Mouse (Mus musculus) urinary bladder, postnatal 14 days (tissue): Measurements from ENCODE around the gene Srsf12.
A peak's percentile ranks its signal among the peaks of the same experiment; 100 is the strongest.

ENCODE experiments used
- DNase-seq: peaks from one replicate; pipeline ENCODE4 v3.0.0; 2021; ENCODE audit warnings: low spot score

Srsf12 gene

DNA sequence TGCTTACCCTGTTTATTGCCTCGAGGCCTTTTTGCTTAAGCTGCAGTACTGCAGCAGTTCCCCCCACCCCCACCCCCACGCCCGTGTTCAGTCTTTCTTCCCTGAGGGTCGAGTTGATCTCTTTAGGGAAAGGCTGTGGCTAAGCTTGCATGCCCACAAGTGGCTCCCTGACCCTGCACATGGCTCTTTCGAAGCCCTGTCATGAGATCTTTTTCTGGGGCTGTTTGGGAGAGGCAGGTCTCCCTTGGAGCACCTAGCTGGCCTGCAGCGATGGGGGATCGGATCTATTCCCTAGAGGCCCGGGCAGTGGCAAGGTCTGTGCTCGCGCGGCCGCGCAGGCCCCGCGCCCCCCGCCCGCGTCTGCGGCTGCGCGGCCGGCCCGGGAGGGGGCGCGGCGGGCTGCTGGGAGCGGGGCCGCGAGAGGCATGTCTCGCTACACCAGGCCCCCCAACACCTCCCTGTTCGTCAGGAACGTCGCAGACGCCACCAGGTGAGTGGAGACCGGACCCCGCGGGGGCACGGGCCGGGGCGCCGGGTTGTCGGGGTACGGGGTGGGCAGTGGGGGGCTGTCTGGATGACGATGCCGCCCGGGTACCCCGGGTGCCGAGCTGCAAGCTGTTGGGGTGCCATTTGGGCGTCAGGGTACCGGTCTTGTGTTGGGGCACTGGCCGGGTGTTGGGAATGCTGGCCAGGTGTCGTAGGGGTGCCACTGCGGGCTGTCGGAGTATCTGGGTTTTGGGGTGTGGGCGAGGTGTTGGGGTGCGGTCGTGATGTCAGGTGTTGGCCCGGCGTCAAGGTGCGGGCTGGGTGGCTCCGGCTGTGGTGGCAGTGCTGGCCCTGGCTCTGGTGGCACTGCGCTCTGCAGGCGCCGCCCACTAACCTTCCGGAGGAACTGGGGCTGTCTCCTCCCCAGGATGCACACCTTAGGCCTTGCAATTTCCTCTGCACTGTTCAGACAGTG, at the start of gene Srsf12:
Gene Srsf12 (plus strand): TSS at position 111 of the 961 bp plus-strand sequence.
- DNase-seq = no peak

GRCm38 (mm10) chr4:33183477-33183876, 25.3 kb upstream of the Srsf12 start:
- DNase-seq = no peak

- DNase-seq = peak; percentile 31
Observed at GRCm38 (mm10) chr4:33188164-33188563, 20.6 kb upstream of the Srsf12 start.

- DNase-seq = peak; percentile 83
Observed at GRCm38 (mm10) chr4:33188781-33189734, 19.7 kb upstream of the Srsf12 start.

- no peak for DNase-seq
Observed at GRCm38 (mm10) chr4:33189735-33190036, 19.1 kb upstream of the Srsf12 start, which contains the start of gene Pm20d2. TSS of gene Pm20d2 (minus strand) at chr4:33189737.

DNA sequence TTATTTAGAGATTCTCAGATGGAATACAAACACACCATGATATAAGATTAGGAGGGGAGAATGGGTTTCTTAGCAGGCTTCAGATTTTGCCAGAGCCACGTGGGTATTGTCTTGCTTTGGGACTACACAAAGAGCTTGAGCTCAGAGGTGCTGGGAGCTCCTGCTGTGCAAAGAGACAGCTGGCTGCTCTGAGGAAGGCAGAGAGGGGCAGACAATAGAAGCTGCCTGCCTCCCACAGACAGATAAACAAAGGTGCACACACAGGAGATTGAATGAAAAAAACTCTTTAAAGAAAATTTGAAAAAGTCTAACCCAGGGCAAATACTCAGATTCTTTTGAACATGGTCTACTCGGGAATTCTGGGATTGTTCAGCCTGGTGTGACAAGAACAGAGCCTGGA, 10.7 kb upstream of the Srsf12 start:
- DNase-seq = no peak

GRCm38 (mm10) chr4:33204682-33205081, 4.1 kb upstream of the Srsf12 start:
- peak; percentile 42 for DNase-seq

DNA sequence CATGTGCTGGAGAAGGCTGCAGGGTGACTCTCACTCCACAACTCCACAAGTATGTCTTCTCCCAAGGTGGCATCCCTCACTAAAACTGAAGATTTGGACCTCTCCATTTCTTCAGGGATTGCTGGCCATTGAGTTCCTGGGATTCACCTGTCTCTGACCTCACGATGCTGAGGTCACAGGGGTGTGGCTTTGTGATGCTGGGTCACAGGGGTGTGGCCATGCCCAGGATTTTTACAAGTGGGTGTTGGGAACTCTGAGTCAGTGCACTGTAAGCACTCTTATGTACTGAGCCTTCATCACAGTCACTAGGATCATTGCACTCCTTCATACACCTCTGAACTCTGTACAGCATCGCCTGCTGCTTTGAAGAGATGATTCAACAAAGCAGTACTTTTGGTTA, 1.2 kb upstream of the Srsf12 start:
- DNase-seq = no peak

- no peak for DNase-seq
Observed at GRCm38 (mm10) chr4:33221847-33222246, 13.1 kb downstream of the Srsf12 start.

- no peak for DNase-seq
Observed at GRCm38 (mm10) chr4:33224003-33224675, 15.3 kb downstream of the Srsf12 start.

DNA sequence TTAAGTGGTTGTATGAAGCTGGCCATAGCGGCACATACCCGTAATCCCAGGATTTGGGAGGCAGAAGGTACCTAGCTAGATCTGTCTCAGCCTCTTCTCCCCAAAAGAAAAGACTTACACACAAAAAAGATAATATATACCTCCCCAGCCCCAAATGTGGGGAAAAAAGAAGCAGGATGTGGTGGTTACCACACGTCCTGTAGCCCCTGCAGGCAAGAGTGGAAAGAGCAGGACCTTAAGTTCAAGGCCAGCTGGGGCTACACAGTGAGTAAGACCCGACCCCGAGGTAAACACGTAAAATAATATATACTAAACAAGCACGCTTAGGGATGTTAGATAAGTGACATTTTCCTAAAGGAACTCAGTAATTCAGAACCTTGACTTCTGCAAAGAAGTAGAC, 18.4 kb downstream of the Srsf12 start:
- DNase-seq = no peak

DNA sequence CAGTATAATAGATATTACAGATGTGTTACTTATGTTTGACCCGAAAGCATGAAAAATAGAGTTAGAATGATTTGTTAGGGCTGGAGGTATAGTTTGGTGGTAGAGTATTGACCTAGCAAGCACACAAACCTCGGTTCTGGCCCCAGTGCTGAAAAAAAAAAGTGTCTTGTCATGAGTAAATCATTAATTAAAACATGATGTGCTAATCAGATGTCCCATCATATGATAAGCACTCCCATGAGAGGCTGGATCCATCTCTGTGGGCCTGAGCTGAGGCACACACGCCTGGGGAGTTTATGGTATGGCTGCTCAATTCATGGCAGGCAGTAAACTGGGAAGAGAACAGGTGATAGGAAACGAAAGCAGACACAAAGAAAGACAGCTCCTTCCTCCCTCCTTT, 20.8 kb downstream of the Srsf12 start:
- DNase-seq = no peak

DNA sequence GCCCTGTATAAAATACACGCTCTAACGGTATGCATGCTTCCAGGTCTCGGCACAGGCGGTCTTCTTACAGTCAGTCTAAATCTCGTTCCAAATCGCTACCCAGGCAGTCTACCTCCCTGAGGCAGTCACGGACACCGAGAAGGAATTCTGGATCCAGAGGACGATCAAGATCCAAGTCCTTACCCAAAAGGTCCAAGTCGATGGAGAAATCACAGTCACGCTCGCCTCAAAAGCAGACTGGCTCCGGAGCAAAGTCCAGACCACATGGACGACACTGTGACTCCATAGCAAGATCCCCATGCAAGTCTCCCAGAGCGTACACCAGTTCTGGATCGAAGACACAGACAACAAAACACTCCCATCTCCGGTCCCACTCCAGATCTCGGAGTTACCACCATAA, 22.1 kb downstream of the Srsf12 start:
- no peak for DNase-seq

- peak; percentile 58 for DNase-seq
Observed at GRCm38 (mm10) chr4:33242536-33242935, 33.7 kb downstream of the Srsf12 start.

GRCm38 (mm10) chr4:33243016-33243758, 34.4 kb downstream of the Srsf12 start:
- no peak for DNase-seq

GRCm38 (mm10) chr4:33243921-33244320, 35.1 kb downstream of the Srsf12 start:
- DNase-seq = no peak

GRCm38 (mm10) chr4:33245853-33246395, 37.1 kb downstream of the Srsf12 start:
- DNase-seq = no peak

DNA sequence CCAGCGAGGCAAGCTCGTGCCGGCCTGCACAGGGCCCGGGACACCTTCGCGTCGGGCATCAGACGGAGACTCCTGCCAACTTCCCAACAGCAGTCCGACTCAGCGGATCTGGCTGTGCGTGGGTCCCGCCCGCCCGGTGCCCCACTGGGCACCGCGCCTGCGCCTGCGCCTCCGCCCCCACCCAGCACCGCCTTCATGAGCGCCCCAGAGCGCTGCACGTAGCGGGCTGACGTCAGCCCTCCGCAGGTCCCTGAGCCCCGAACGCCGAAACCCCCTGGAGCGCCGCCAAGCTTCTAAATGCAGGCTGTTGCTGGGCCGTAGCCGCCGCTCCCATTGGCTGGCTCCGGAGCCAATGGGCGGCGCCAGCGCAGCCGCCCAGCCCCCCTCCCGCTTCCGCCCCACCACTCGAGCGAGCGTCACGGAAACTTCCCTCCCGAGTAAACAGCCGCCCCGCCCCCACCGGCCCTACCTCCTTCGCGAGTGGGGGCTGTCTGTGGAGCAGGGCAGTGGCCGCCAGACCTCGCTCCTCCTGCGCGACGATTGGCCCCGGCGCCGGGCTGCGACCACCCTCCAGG, 38.8 kb downstream of the Srsf12 start:
- DNase-seq = peak; percentile 100

DNA sequence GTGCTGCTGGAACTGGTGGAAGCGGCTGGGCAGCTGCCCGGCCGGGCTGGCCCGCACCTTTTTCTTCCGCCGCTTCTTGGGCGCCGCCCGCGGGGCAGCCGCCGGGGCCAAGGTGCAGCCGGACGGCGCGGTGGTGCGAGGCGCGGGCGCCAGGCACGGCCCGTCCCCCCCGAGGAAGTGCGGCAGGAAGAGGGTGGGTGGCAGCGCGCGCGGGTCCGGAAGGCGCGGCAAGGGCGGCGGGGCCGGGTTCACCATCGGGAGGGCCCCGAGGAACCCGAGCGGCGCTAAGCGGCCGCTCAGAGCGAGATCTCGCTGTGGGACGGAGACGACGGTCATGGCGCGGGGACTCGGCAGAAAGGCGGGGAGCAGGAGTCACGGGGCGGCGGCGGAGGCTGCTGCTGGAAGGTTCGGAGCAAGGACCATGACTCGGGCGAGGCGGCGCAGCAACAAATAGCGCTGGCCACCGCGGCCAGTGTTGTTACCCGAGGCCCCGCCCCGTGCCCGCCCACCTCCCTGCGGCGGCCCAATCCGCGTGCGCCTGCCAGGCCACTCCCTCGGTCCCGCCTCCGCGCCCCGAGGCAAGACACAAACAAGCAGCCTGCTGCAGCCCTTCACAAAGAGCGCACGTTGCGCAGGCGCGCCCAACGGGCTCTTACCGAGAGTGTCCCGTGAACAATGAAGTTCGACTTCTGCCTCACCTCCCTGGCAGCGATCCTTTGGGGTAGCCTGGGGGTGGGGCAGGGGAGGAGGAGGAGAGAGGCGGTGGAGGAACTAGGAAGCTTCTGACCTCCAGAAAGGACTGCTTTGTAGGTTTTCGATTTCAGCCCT, 39.5 kb downstream of the Srsf12 start:
- DNase-seq = peak; percentile 98

GRCm38 (mm10) chr4:33248915-33249314, 40.1 kb downstream of the Srsf12 start:
- no peak for DNase-seq
